ENCODE assay signal across 8 mouse cellular contexts in genomic region chr2:149828911-149829310, GRCm38 (mm10). TPM values are rescaled to one million over a fixed set of nuclear protein-coding genes. Genes with fewer than 3 reads are reported as not detected.
DNase-seq lines count a peak whose midpoint lies in the region; ATAC-seq and TF ChIP-seq lines count a peak whose summit lies in the region.

Gene Syndig1, plus strand, starts transcription at chr2:149829211.

- peak within 1 kb of the TSS; percentile 56 for H3K4me3 ChIP-seq in heart, embryonic 11.5 days (ENCODE audit: low read depth, low read length)
- H3K4me3 ChIP-seq in E14TG2a.4 (replicated peaks; ENCODE audit: low read length): peak within 1 kb of the TSS; percentile 83
- peak within 1 kb of the TSS; percentile 74 for H3K4me3 ChIP-seq in hindbrain, embryonic 10.5 days
- peak within 1 kb of the TSS; percentile 65 for H3K4me3 ChIP-seq in limb, embryonic 12.5 days (replicated peaks)
- H3K4me3 ChIP-seq in thymus, adult 2 months (ENCODE audit: control insufficient read depth, insufficient read depth, low read length): no peak within 1 kb of the TSS

- no peak within 1 kb of the TSS for H3K27ac ChIP-seq in heart, embryonic 11.5 days (ENCODE audit: low read depth, low read length)
- H3K27ac ChIP-seq in hindbrain, embryonic 10.5 days: peak within 1 kb of the TSS; percentile 86
- H3K27ac ChIP-seq in limb, embryonic 12.5 days: no peak within 1 kb of the TSS
- H3K27ac ChIP-seq in thymus, adult 2 months (ENCODE audit: control insufficient read depth, insufficient read depth, low read length): no peak within 1 kb of the TSS

- H3K9me3 ChIP-seq in heart, embryonic 11.5 days (replicated peaks; ENCODE audit: control insufficient read depth, low read length): no peaks in the 10 kb centered on the region
- no peaks in the 10 kb centered on the region for H3K9me3 ChIP-seq in E14TG2a.4 (ENCODE audit: low read length)
- H3K9me3 ChIP-seq in hindbrain, embryonic 10.5 days: no peaks in the 10 kb centered on the region
- no peaks in the 10 kb centered on the region for H3K9me3 ChIP-seq in limb, embryonic 12.5 days

- 80% methylated on average over 2 of the region's 2 CpGs for WGBS in heart, embryonic 11.5 days (ENCODE audit: insufficient replicate concordance)
- WGBS in hindbrain, embryonic 10.5 days: 76% methylated on average over 2 of the region's 2 CpGs
- 69% methylated on average over 2 of the region's 2 CpGs for WGBS in limb, embryonic 12.5 days
- 83% methylated on average over 2 of the region's 2 CpGs for WGBS in thymus, adult 2 months

- DNase-seq in heart, postnatal 25 days (ENCODE audit: low spot score): no peak
- no peak for DNase-seq in hindbrain, embryonic 10.5 days (ENCODE audit: low spot score)
- DNase-seq in natural killer cell, adult 2 months (ENCODE audit: low spot score in 2 of 2): no peak
- no peak for DNase-seq in ovary, postnatal 10 days (ENCODE audit: low spot score)
- DNase-seq in thymus, adult 2 months: no peak

- H3K4me1 ChIP-seq in heart, embryonic 11.5 days (ENCODE audit: control insufficient read depth, insufficient read depth, low read length): peaks cover 2% of the 10 kb centered on the region; the same call in 1 of the 2 replicates
- peaks cover 35% of the 10 kb centered on the region for H3K4me1 ChIP-seq in E14TG2a.4 (replicated peaks; ENCODE audit: low read depth, low read length)
- H3K4me1 ChIP-seq in hindbrain, embryonic 10.5 days (replicated peaks): peaks cover 28% of the 10 kb centered on the region
- H3K4me1 ChIP-seq in limb, embryonic 12.5 days (replicated peaks): peaks cover 18% of the 10 kb centered on the region; the same call in 1 of the 2 replicates
- no peaks in the 10 kb centered on the region for H3K4me1 ChIP-seq in thymus, adult 2 months (replicated peaks; ENCODE audit: control insufficient read depth, insufficient read depth, low read length)

- no peaks in the 10 kb centered on the region for H3K36me3 ChIP-seq in heart, embryonic 11.5 days (ENCODE audit: control insufficient read depth, insufficient read depth, low read length)
- H3K36me3 ChIP-seq in E14TG2a.4 (ENCODE audit: insufficient read depth, low read length): no peaks in the 10 kb centered on the region
- no peaks in the 10 kb centered on the region for H3K36me3 ChIP-seq in hindbrain, embryonic 10.5 days
- no peaks in the 10 kb centered on the region for H3K36me3 ChIP-seq in limb, embryonic 12.5 days
- H3K36me3 ChIP-seq in thymus, adult 2 months (ENCODE audit: control insufficient read depth, insufficient read depth, low read length): no peaks in the 10 kb centered on the region

- peaks cover 34% of the 10 kb centered on the region for H3K27me3 ChIP-seq in heart, embryonic 11.5 days (ENCODE audit: control insufficient read depth, insufficient read depth, low read length)
- peaks cover 44% of the 10 kb centered on the region for H3K27me3 ChIP-seq in E14TG2a.4 (ENCODE audit: insufficient read depth, low read length)
- H3K27me3 ChIP-seq in hindbrain, embryonic 10.5 days (ENCODE audit: insufficient read depth, poor library complexity, severe bottlenecking): peaks cover 58% of the 10 kb centered on the region
- peaks cover 49% of the 10 kb centered on the region for H3K27me3 ChIP-seq in limb, embryonic 12.5 days
- H3K27me3 ChIP-seq in thymus, adult 2 months (ENCODE audit: control insufficient read depth, insufficient read depth, low read length): peaks cover 2% of the 10 kb centered on the region; the same call in 1 of the 2 replicates

- intact Hi-C loops in heart, postnatal 25 days (cut with DNase I): no loop called here

- TF ChIP-seq CTCF in E14TG2a.4 (conservative IDR thresholded peaks at IDR 0.05; ENCODE audit: low read length): no peak
- no peak for TF ChIP-seq CTCF in thymus, adult 2 months (IDR thresholded peaks at IDR 0.05; ENCODE audit: borderline replicate concordance, control insufficient read depth, extremely low read depth, insufficient read depth, low read length, poor library complexity)

- H3K4me2 ChIP-seq in heart, embryonic 11.5 days: peak within 1 kb of the TSS; percentile 98
- H3K4me2 ChIP-seq in limb, embryonic 12.5 days: peak within 1 kb of the TSS; percentile 97

- no peak for TF ChIP-seq POLR2A in thymus, adult 2 months (IDR thresholded peaks at IDR 0.05; ENCODE audit: control insufficient read depth, extremely low read depth, insufficient read depth, low read length, poor library complexity)

- ATAC-seq in heart, embryonic 11.5 days (replicated peaks; ENCODE audit: insufficient number of reproducible peaks, low FRiP score, low TSS enrichment): no peak
- ATAC-seq in limb, embryonic 12.5 days (ENCODE audit: insufficient number of reproducible peaks, insufficient read depth, low FRiP score, low TSS enrichment, low read depth): no peak

- peak within 1 kb of the TSS; percentile 54; the same call in 1 of the 2 replicates for H3K9ac ChIP-seq in heart, embryonic 11.5 days (ENCODE audit: low read depth, low read length)
- peak within 1 kb of the TSS; percentile 66; the same call in 1 of the 2 replicates for H3K9ac ChIP-seq in limb, embryonic 12.5 days (replicated peaks)

RNA-seq across cellular contexts. Expression of gene Syndig1, which starts in this region (rescaled TPM):
- 3.4 and 3.8 TPM in 2 replicates for polyA plus RNA-seq in heart, embryonic 11.5 days (2014; fragmentation: Nextera tagmentation; extraction: Ambion mirVana)
- total RNA-seq in heart, postnatal 25 days (2021): not detected
- 2.9 and 6.7 TPM in 2 replicates for polyA plus RNA-seq in hindbrain, embryonic 10.5 days (2016; fragmentation: Nextera tagmentation; extraction: Ambion mirVana)
- polyA plus RNA-seq in limb, embryonic 12.5 days (2016; fragmentation: Nextera tagmentation; extraction: Ambion mirVana): 8.4 and 8.7 TPM in 2 replicates
- 0.08 and 0.32 TPM in 2 replicates for polyA plus RNA-seq in thymus, adult 2 months (2012; rRNA removed)
